16 mouse cellular contexts compared by ENCODE assay signal in genomic region chr16:30749841-30750240, GRCm38 (mm10).
A peak's percentile ranks its signal among the peaks of the same experiment; 100 is the strongest.
DNase-seq lines count a peak whose midpoint lies in the region; ATAC-seq lines count a peak whose summit lies in the region.
"Had no signal": no experiment of that assay in that cellular context is flagged by ENCODE, and none has a peak within 500 bp of the region (broad histone marks: within the 10 kb centered on the region; RNA-seq: fewer than 3 reads in every experiment).

No protein-coding gene starts in this region.

- intact Hi-C loops in left cerebral cortex, postnatal 36 days (cut with DNase I) = no loop called here

- no peak for ATAC-seq in monocyte, adult 5-6 weeks (replicated peaks; ENCODE audit: insufficient number of reproducible peaks, low FRiP score, low TSS enrichment, poor library complexity, severe bottlenecking)
- ATAC-seq: CD4-positive, CD25-positive, alpha-beta regulatory T cell, adult 4 months; forebrain, embryonic 14.5 days; lung, postnatal 0 days had no signal

- DNase-seq in 3T3-L1 (ENCODE audit: low read depth, low spot score) = peak; percentile 44
- peak; percentile 62 for DNase-seq in adrenal gland, adult 8-10 months
- peak; percentile 38 for DNase-seq in cerebellum, adult 11-12 months
- DNase-seq in cerebellum, postnatal 14 days = peak; percentile 68 to 78
- DNase-seq in left cerebral cortex, postnatal 36 days (ENCODE audit: low spot score in 2 of 2) = no peak
- DNase-seq in MN1 (ENCODE audit: low spot score) = no peak
- DNase-seq: heart, postnatal 36 days; kidney, adult 9 months; kidney, postnatal 25 days; midbrain, embryonic 14.5 days; retina, postnatal 1 day; right cerebral cortex, postnatal 4 days had no signal

Comparison
In these comparisons a context has a peak if more than half of its experiments do, and no peak if none do; other contexts are left out.
1. DNase-seq: peak in 3T3-L1 (single experiment), adrenal gland, adult 8-10 months (single experiment), cerebellum, adult 11-12 months (single experiment) and cerebellum, postnatal 14 days (2 of 2); none in left cerebral cortex, postnatal 36 days (0 of 2) and MN1 (single experiment).